Mouse (Mus musculus) T-cell, adult 2 months (primary cell): ENCODE data around the gene Kcnh7.
"Not testable (repeated sequence)": the region's sequence is repeated elsewhere in the genome, so short reads cannot be mapped to it uniquely, and the experiment has no call there.

Experiments used
- DNase-seq: peaks from one replicate; pipeline ENCODE4 v3.0.0; 2022; ENCODE audit warnings: low spot score

Gene Kcnh7

DNA sequence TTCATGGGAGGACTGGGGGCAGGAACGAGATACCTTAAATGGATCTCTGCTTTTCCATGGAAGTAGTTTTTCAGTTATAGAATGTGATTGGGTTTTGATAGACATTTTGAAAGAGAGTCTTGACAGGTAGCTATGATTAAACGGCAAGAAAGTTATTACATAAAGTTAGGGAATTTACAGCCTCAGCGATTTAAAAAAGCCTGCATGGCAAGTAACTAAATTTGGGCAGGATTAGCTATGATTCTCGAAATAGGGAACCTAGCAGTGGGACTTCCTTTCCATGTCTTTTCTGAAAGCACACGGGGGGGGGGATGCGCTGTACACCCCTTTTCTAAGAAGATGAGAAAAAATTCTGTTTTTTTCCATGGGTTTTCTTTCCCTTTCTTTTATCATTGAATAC, 466.8 kb downstream of the Kcnh7 start:
- DNase-seq = no peak

- no peak for DNase-seq
Measured at GRCm38 (mm10) chr2:62715260-62715659, 468.8 kb downstream of the Kcnh7 start.

GRCm38 (mm10) chr2:62714362-62714761, 469.7 kb downstream of the Kcnh7 start:
- DNase-seq = not testable (repeated sequence)

- no peak for DNase-seq
Measured at GRCm38 (mm10) chr2:62709633-62710032, 474.5 kb downstream of the Kcnh7 start.

DNA sequence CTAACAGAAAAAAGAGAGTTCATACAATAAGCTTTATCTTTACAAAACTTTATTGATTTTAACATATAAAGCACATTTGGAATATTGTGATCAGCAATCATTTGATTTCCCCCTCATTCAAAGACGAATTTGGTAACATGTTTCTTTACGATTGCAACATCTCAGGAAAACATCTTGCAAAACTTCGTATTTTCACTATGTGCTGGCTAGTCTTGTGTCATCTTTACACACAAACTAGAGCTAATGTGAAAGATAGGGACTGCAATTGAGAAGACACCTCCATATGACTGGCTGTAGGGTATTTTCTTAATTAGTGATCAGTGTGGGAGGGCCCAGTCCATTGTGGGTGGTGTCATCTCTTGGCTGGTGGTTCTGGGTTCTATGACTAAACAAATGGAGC, 477.8 kb downstream of the Kcnh7 start:
- no peak for DNase-seq

GRCm38 (mm10) chr2:62685934-62686333, 498.2 kb downstream of the Kcnh7 start:
- no peak for DNase-seq

GRCm38 (mm10) chr2:62684989-62685595, 499.0 kb downstream of the Kcnh7 start:
- no peak for DNase-seq

GRCm38 (mm10) chr2:62681667-62682066, 502.4 kb downstream of the Kcnh7 start:
- DNase-seq = no peak

DNA sequence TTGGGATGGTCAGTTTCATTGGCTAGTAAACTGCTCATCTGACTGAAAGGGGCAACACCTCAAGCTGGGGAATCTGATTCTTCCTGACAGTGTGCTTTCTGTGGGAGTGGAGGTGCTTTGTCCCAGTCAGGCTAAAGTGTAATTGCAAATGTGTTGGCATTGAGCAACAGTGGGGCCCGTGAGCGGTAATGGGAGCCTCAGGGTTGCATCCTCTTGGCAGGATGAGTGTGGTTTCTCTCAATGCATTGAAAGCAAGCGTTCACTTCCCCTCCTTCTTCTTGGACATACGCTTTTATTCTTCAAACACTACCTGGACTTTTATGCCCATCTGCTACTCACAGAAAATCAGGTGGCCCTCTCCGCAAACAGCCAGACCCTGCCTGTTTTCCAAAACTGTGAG, 511.3 kb downstream of the Kcnh7 start:
- DNase-seq = no peak

- no peak for DNase-seq
Measured at GRCm38 (mm10) chr2:62670767-62671166, 513.3 kb downstream of the Kcnh7 start.

GRCm38 (mm10) chr2:62670301-62670700, 513.8 kb downstream of the Kcnh7 start:
- DNase-seq = no peak

GRCm38 (mm10) chr2:62669848-62670247, 514.2 kb downstream of the Kcnh7 start:
- DNase-seq = no peak

- no peak for DNase-seq
Measured at GRCm38 (mm10) chr2:62665536-62665935, 518.6 kb downstream of the Kcnh7 start.

- no peak for DNase-seq
Measured at GRCm38 (mm10) chr2:62664839-62665238, 519.2 kb downstream of the Kcnh7 start.

- DNase-seq = peak; percentile 70
Measured at GRCm38 (mm10) chr2:62664135-62664670, 519.9 kb downstream of the Kcnh7 start, which contains the start of gene Gca. Gca (plus strand) TSS chr2:62664285.

GRCm38 (mm10) chr2:62662560-62662959, 521.5 kb downstream of the Kcnh7 start:
- DNase-seq = no peak

GRCm38 (mm10) chr2:62660565-62660964, 523.5 kb downstream of the Kcnh7 start:
- no peak for DNase-seq

GRCm38 (mm10) chr2:62656072-62656471, 528.0 kb downstream of the Kcnh7 start:
- no peak for DNase-seq

GRCm38 (mm10) chr2:62654519-62655338, 529.4 kb downstream of the Kcnh7 start:
- peak; percentile 46 for DNase-seq

DNA sequence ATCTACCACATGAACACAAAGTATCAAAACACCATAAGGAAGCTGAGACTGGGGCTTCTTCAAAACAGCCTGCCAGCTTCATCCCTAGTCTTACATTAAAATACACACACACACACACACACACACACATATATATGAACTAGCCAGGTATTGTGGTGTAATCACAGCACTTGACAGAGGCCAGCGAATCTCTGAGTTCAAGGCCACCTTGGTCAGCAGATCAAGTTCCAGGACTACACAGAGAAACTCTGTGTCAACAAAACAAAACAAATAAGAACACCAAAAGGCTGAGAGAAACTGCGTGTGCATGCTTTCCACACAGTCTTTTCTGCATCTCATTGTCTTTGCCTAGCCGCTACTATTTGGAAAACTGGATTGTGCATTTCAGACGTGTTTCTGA, 531.6 kb downstream of the Kcnh7 start:
- DNase-seq = no peak

DNA sequence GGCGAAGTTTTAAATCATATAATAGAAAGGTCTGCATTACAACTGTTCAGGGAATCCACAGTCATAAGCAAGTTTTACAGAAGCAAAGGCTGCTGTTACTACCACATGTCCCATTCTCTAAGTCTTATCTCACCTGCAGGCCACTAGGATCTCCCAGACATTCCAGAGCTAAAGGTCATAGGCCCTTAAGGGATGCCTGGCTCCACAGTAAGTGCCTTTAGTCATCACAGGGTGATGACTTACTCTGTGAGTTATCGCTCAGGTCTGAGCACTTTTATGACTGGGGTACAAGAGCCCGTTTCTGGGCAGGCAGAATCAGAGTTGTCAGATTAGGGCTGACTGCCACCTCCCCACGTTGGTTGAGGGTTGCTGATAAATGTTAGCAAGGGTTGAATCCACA, 532.2 kb downstream of the Kcnh7 start:
- DNase-seq = no peak

DNA sequence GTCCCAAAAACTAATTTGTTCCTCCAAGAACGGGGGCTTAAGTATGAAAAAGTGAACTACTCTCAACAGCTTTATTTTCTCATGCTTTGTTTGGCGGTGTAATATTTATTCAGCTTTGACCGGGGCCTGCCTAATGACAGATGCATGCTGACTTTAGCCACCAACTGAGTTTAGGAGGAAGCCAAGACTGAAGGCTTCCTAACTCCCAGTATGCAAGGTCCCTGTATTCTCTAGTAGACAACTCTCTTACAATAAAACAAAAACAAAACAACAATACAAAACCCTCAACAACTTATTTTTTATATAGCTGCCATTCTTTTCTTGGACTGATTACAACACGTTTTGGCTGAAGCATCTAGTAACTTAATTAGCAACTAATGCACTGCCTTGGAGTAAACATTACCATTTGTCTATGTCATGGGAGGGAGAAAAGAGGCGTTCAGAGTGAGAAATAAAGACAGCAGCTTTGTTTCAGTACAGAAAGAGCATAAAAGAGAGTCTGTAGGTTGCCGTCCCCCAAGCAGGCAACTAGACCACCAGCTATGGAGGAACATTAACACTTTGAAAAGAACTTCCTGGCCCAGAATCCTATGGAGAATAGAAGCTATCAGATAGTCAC, 537.3 kb downstream of the Kcnh7 start:
- DNase-seq = no peak
